ENCODE assay signal across 12 mouse cellular contexts in genomic region chr16:92215599-92216390, GRCm38 (mm10).
DNase-seq lines count a peak whose midpoint lies in the region; ATAC-seq and TF ChIP-seq lines count a peak whose summit lies in the region.
"Had no signal": no experiment of that assay in that cellular context is flagged by ENCODE, and none has a peak within 500 bp of the region (broad histone marks: within the 10 kb centered on the region; RNA-seq: fewer than 3 reads in every experiment).

No protein-coding gene starts in this region.

- TF ChIP-seq EP300 in ES-Bruce4 (IDR thresholded peaks at IDR 0.05; ENCODE audit: insufficient read depth, low read depth, low read length): 0 out of 2 replicates have a peak, but pooled peaks have one; percentile 47

- H3K4me2 ChIP-seq in heart, embryonic 15.5 days: no peak overlapping the region
- H3K4me2 ChIP-seq in kidney, embryonic 16.5 days (replicated peaks; ENCODE audit: low read depth, low read length): no peak overlapping the region
- no peak overlapping the region for H3K4me2 ChIP-seq in midbrain, embryonic 14.5 days (ENCODE audit: low read length)
- H3K4me2 ChIP-seq: midbrain, embryonic 12.5 days; neural tube, embryonic 12.5 days had no signal

- TF ChIP-seq POLR2A in ES-Bruce4 (IDR thresholded peaks at IDR 0.05; ENCODE audit: insufficient read depth, low read length): no peak

- H3K4me3 ChIP-seq in ES-Bruce4 (ENCODE audit: low read depth, low read length): no peak overlapping the region
- H3K4me3 ChIP-seq in heart, embryonic 15.5 days: no peak overlapping the region
- H3K4me3 ChIP-seq in kidney, embryonic 16.5 days (ENCODE audit: low read length): no peak overlapping the region
- H3K4me3 ChIP-seq in midbrain, embryonic 14.5 days (replicated peaks; ENCODE audit: low read depth, low read length): no peak overlapping the region
- H3K4me3 ChIP-seq: midbrain, embryonic 12.5 days; neural tube, embryonic 12.5 days had no signal

- H3K36me3 ChIP-seq in ES-Bruce4 (ENCODE audit: control insufficient read depth, insufficient read depth, low read length, poor library complexity, severe bottlenecking): no peaks in the 10 kb centered on the region
- H3K36me3 ChIP-seq in heart, embryonic 15.5 days: no peaks in the 10 kb centered on the region
- no peaks in the 10 kb centered on the region for H3K36me3 ChIP-seq in kidney, embryonic 16.5 days (ENCODE audit: insufficient read depth, low read length)
- H3K36me3 ChIP-seq in midbrain, embryonic 14.5 days (ENCODE audit: control insufficient read depth, insufficient read depth, low read length): no peaks in the 10 kb centered on the region
- H3K36me3 ChIP-seq: midbrain, embryonic 12.5 days; neural tube, embryonic 12.5 days had no signal

- TF ChIP-seq CTCF in ES-Bruce4 (IDR thresholded peaks at IDR 0.05; ENCODE audit: low read depth, low read length): no peak

- H3K4me1 ChIP-seq in ES-Bruce4 (ENCODE audit: control insufficient read depth, insufficient read depth, low read length): no peaks in the 10 kb centered on the region
- H3K4me1 ChIP-seq in heart, embryonic 15.5 days (replicated peaks): 0 out of 2 replicates have a peak, but pooled peaks cover 2% of the 10 kb centered on the region
- H3K4me1 ChIP-seq in kidney, embryonic 16.5 days (ENCODE audit: insufficient read depth, low read length): peaks cover 5% of the 10 kb centered on the region; the same call in 1 of the 2 replicates
- H3K4me1 ChIP-seq in midbrain, embryonic 14.5 days (ENCODE audit: control insufficient read depth, insufficient read depth, low read length): no peaks in the 10 kb centered on the region
- H3K4me1 ChIP-seq: midbrain, embryonic 12.5 days; neural tube, embryonic 12.5 days had no signal

- WGBS in heart, embryonic 15.5 days: 48% methylated on average over 8 of the region's 8 CpGs
- 51% methylated on average over 8 of the region's 8 CpGs for WGBS in kidney, embryonic 16.5 days
- 75% methylated on average over 8 of the region's 8 CpGs for WGBS in midbrain, embryonic 14.5 days

- no peaks in the 10 kb centered on the region for H3K27me3 ChIP-seq in ES-Bruce4 (ENCODE audit: control insufficient read depth, insufficient read depth, low read length, poor library complexity, severe bottlenecking)
- H3K27me3 ChIP-seq in heart, embryonic 15.5 days: no peaks in the 10 kb centered on the region
- no peaks in the 10 kb centered on the region for H3K27me3 ChIP-seq in kidney, embryonic 16.5 days (ENCODE audit: insufficient read depth, low read length)
- no peaks in the 10 kb centered on the region for H3K27me3 ChIP-seq in midbrain, embryonic 14.5 days (ENCODE audit: control insufficient read depth, insufficient read depth, low read length)
- H3K27me3 ChIP-seq: midbrain, embryonic 12.5 days; neural tube, embryonic 12.5 days had no signal

- peak; percentile 21 for DNase-seq in gastrocnemius, adult 18-20 months (ENCODE audit: low spot score)
- DNase-seq in gastrocnemius, postnatal 4 days (ENCODE audit: low spot score in 2 of 2): no peak
- DNase-seq in midbrain, embryonic 14.5 days: no peak
- DNase-seq in embryo, embryonic 10 days (ENCODE audit: low spot score): no peak
- DNase-seq: retina, postnatal 1 day had no signal

- H3K9me3 ChIP-seq in ES-Bruce4 (replicated peaks; ENCODE audit: control insufficient read depth, insufficient read depth, low read length, poor library complexity, severe bottlenecking): no peaks in the 10 kb centered on the region
- H3K9me3 ChIP-seq in heart, embryonic 15.5 days (replicated peaks): no peaks in the 10 kb centered on the region
- no peaks in the 10 kb centered on the region for H3K9me3 ChIP-seq in kidney, embryonic 16.5 days (ENCODE audit: low read length)
- no peaks in the 10 kb centered on the region for H3K9me3 ChIP-seq in midbrain, embryonic 14.5 days (ENCODE audit: control insufficient read depth, low read length)
- H3K9me3 ChIP-seq: midbrain, embryonic 12.5 days; neural tube, embryonic 12.5 days had no signal

- H3K9ac ChIP-seq in ES-Bruce4 (ENCODE audit: low read depth, poor library complexity, severe bottlenecking): no peak overlapping the region
- H3K9ac ChIP-seq in heart, embryonic 15.5 days: no peak overlapping the region
- no peak overlapping the region for H3K9ac ChIP-seq in kidney, embryonic 16.5 days (replicated peaks; ENCODE audit: low read length)
- H3K9ac ChIP-seq in midbrain, embryonic 14.5 days (replicated peaks; ENCODE audit: low read length): no peak overlapping the region
- H3K9ac ChIP-seq: midbrain, embryonic 12.5 days; neural tube, embryonic 12.5 days had no signal

- no peak for ATAC-seq in heart, embryonic 15.5 days (replicated peaks; ENCODE audit: insufficient number of reproducible peaks, insufficient read depth, low FRiP score, low read depth)
- no peak for ATAC-seq in kidney, embryonic 16.5 days (ENCODE audit: low FRiP score, low TSS enrichment)
- ATAC-seq in frontal cortex, adult (ENCODE audit: low TSS enrichment): no peak
- ATAC-seq in midbrain, embryonic 14.5 days (ENCODE audit: low FRiP score, low TSS enrichment): no peak
- ATAC-seq: hindbrain, postnatal 0 days had no signal

- H3K27ac ChIP-seq in ES-Bruce4 (ENCODE audit: insufficient read depth, low read length): no peak overlapping the region
- H3K27ac ChIP-seq in heart, embryonic 15.5 days: peak overlapping the region; percentile 45; the same call in 1 of the 2 replicates
- H3K27ac ChIP-seq in kidney, embryonic 16.5 days (ENCODE audit: low read length): 0 out of 2 replicates have a peak overlapping the region, but pooled peaks have one; percentile 28
- no peak overlapping the region for H3K27ac ChIP-seq in midbrain, embryonic 14.5 days (replicated peaks; ENCODE audit: low read depth, low read length)
- H3K27ac ChIP-seq: hindbrain, postnatal 0 days; midbrain, embryonic 12.5 days; neural tube, embryonic 12.5 days had no signal

Comparison
In these comparisons a context has a peak if more than half of its experiments do, and no peak if none do; other contexts are left out.
1. H3K27ac ChIP-seq: peak in heart, embryonic 15.5 days (single experiment) and kidney, embryonic 16.5 days (single experiment); none in ES-Bruce4 (single experiment) and midbrain, embryonic 14.5 days (single experiment).